In genomic region chr19:8019904-8020349, GRCm38 (mm10) we compare ENCODE assay signal across 11 mouse cellular contexts. TPM values are rescaled to one million over a fixed set of nuclear protein-coding genes. Genes with fewer than 3 reads are reported as not detected.
DNase-seq lines count a peak whose midpoint lies in the region; TF ChIP-seq lines count a peak whose summit lies in the region.
"Had no signal": no experiment of that assay in that cellular context is flagged by ENCODE, and none has a peak within 500 bp of the region (broad histone marks: within the 10 kb centered on the region; RNA-seq: fewer than 3 reads in every experiment).

No protein-coding gene starts in this region.

- TF ChIP-seq CTCF in liver, adult 2 months (IDR thresholded peaks at IDR 0.05; ENCODE audit: low read depth, low read length) = no peak

- no peak overlapping the region for H3K4me3 ChIP-seq in liver, adult 2 months (ENCODE audit: insufficient read depth, low read depth, low read length)

- TF ChIP-seq POLR2A in liver, adult 2 months (IDR thresholded peaks at IDR 0.05; ENCODE audit: extremely low read depth, insufficient read depth, low read length) = no peak

- H3K36me3 ChIP-seq in liver, adult 2 months (ENCODE audit: control insufficient read depth, insufficient read depth, low read length) = no peaks in the 10 kb centered on the region

- no peaks in the 10 kb centered on the region for H3K79me2 ChIP-seq in liver, adult 2 months (ENCODE audit: control insufficient read depth, insufficient read depth, low read length)

- H3K27ac ChIP-seq in liver, adult 2 months (replicated peaks; ENCODE audit: insufficient read depth, low read depth, low read length) = no peak overlapping the region; the same call in 1 of the 2 replicates

- H3K9ac ChIP-seq in liver, adult 2 months (ENCODE audit: low read depth, low read length) = no peak overlapping the region

- H3K4me1 ChIP-seq in liver, adult 2 months (ENCODE audit: control insufficient read depth, insufficient read depth, low read length) = no peaks in the 10 kb centered on the region

- peak; percentile 5 for DNase-seq in adrenal gland, adult 8-10 months
- no peak for DNase-seq in adrenal gland, adult 18-20 months (ENCODE audit: low spot score in 2 of 2)
- DNase-seq in CD4-positive, CD25-positive, alpha-beta regulatory T cell, adult 2 months (ENCODE audit: low read depth, low spot score) = peak; percentile 49
- DNase-seq in liver, adult 2 months (ENCODE audit: extremely low read depth, low read depth, low spot score) = peak; percentile 57
- peak; percentile 59 to 83 for DNase-seq in natural killer cell, adult 2 months (ENCODE audit: low spot score in 2 of 2)
- no peak for DNase-seq in embryo, embryonic 11 days
- DNase-seq in cerebellum, adult 11-12 months = no peak
- no peak for DNase-seq in layer of hippocampus, postnatal 25 days (ENCODE audit: extremely low spot score in 1 of 2, low spot score in 1 of 2)

- WGBS in liver, adult 2 months = 87% methylated on average over 13 of the region's 13 CpGs

- H3K27me3 ChIP-seq in liver, adult 2 months (ENCODE audit: control insufficient read depth, insufficient read depth, low read length) = no peaks in the 10 kb centered on the region

RNA-seq across cellular contexts. Expression of gene Slc22a27, which starts 54.1 kb away (rescaled TPM):
- not detected for total RNA-seq in adrenal gland, adult 8-10 months (2022)
- total RNA-seq in adrenal gland, adult 18-20 months (2021) = not detected
- 16.2 and 25.1 TPM in 2 replicates for total RNA-seq in liver, adult 2 months (2014; rRNA removed)
- polyA plus RNA-seq in liver, adult 2 months (2012; rRNA removed) = 22.3 and 23.2 TPM in 2 replicates
- not detected for total RNA-seq in layer of hippocampus, postnatal 25 days (2021)
- polyA plus RNA-seq: C2C12; forebrain, embryonic 16.5 days; large intestine, adult 2 months had no signal

Comparison
In these comparisons a context has a peak if more than half of its experiments do, and no peak if none do; other contexts are left out.
1. DNase-seq: peak in adrenal gland, adult 8-10 months (single experiment), CD4-positive, CD25-positive, alpha-beta regulatory T cell, adult 2 months (single experiment), liver, adult 2 months (single experiment) and natural killer cell, adult 2 months (2 of 2); none in adrenal gland, adult 18-20 months (0 of 2), embryo, embryonic 11 days (single experiment), cerebellum, adult 11-12 months (single experiment) and layer of hippocampus, postnatal 25 days (0 of 2).
2. RNA of gene Slc22a27, which starts 54.1 kb away (total RNA-seq): 16.2 to 25.1 TPM in liver, adult 2 months; not detected in adrenal gland, adult 8-10 months, not detected in adrenal gland, adult 18-20 months and not detected in layer of hippocampus, postnatal 25 days; every median in the first group is over 10 times any median in the second.